Mouse (Mus musculus): Measurements from ENCODE around the gene Srms. TPM values are rescaled to one million over a fixed set of nuclear protein-coding genes. Genes with fewer than 3 reads are reported as not detected.

The Srms gene
- polyA plus RNA-seq, 1 experiment from 2014 or later: 0.15 TPM

- peaks cover 13% of the 10 kb centered on the region for H3K4me1 ChIP-seq
- 0 out of 2 replicates have a peak overlapping the region, but pooled peaks have one; percentile 11 for H3K9ac ChIP-seq (replicated peaks)
- no peak for ATAC-seq (ENCODE audit: low FRiP score, low read depth)
- H3K27ac ChIP-seq (replicated peaks): peak overlapping the region; percentile 93; the same call in 1 of the 2 replicates
- H3K4me2 ChIP-seq (replicated peaks): peak overlapping the region; percentile 64
- H3K27me3 ChIP-seq: peaks cover 8% of the 10 kb centered on the region; the same call in 1 of the 2 replicates
- peak overlapping the region; percentile 72 for H3K4me3 ChIP-seq
- 68% methylated on average over 2 of the region's 2 CpGs for WGBS
- peaks cover 14% of the 10 kb centered on the region; the same call in 1 of the 2 replicates for H3K36me3 ChIP-seq
- H3K9me3 ChIP-seq: no peaks in the 10 kb centered on the region
Measured at GRCm38 (mm10) chr2:181188681-181189080, 24.3 kb downstream of the Srms start.

- H3K9ac ChIP-seq (replicated peaks): peak within 1 kb of the TSS; percentile 93
- H3K27me3 ChIP-seq: peaks cover 8% of the 10 kb centered on the region; the same call in 1 of the 2 replicates
- WGBS: under 1% methylated on average over 56 of the region's 64 CpGs
- peaks cover 13% of the 10 kb centered on the region for H3K4me1 ChIP-seq
- H3K9me3 ChIP-seq: no peaks in the 10 kb centered on the region
- ATAC-seq (ENCODE audit: low FRiP score, low read depth): peak; percentile 91
- peak within 1 kb of the TSS; percentile 93 for H3K27ac ChIP-seq (replicated peaks)
- peak within 1 kb of the TSS; percentile 72 for H3K4me3 ChIP-seq
- peak within 1 kb of the TSS; percentile 64 for H3K4me2 ChIP-seq (replicated peaks)
- peaks cover 14% of the 10 kb centered on the region; the same call in 1 of the 2 replicates for H3K36me3 ChIP-seq
Measured at GRCm38 (mm10) chr2:181187121-181188000, 25.6 kb downstream of the Srms start, which contains the start of gene Ppdpf. Gene Ppdpf, plus strand, starts transcription at chr2:181187247.

- Histone ChIP-seq H3K4me2 (replicated peaks) (peak overlapping the region; percentile 64), H3K9me3 (no peaks in the 10 kb centered on the region), H3K27me3 (peaks cover 8% of the 10 kb centered on the region; the same call in 1 of the 2 replicates), H3K4me1 (peaks cover 13% of the 10 kb centered on the region), H3K9ac (replicated peaks) (peak overlapping the region; percentile 93), H3K27ac (replicated peaks) (peak overlapping the region; percentile 93), H3K36me3 (peaks cover 14% of the 10 kb centered on the region; the same call in 1 of the 2 replicates), H3K4me3 (peak overlapping the region; percentile 72)
- under 1% methylated on average over 14 of the region's 14 CpGs for WGBS
- ATAC-seq (ENCODE audit: low FRiP score, low read depth): peak; percentile 73
Measured at GRCm38 (mm10) chr2:181186635-181187034, 26.4 kb downstream of the Srms start.

DNA sequence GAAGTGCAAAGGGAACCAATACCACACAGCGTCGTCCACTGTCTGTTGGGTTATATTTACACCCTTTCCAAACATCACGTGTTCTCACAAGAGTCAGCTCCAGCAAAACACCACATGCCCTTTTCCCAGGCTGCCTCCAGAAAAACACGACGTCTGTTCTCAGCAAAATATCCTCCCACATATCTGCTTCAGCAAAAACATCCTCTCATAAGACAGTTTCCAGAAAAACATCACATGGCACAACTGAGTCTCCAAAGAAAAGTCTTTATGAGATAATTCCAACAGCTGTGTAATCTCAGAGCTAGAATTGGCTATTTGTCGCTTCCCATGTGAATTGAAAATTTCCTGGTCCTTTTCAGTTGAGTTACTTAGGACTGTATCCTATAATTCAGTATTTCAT is 32.1 kb downstream of the Srms start:
- H3K36me3 ChIP-seq: no peaks in the 10 kb centered on the region
- H3K27me3 ChIP-seq: peaks cover 8% of the 10 kb centered on the region; the same call in 1 of the 2 replicates
- H3K9ac ChIP-seq (replicated peaks): no peak overlapping the region
- H3K27ac ChIP-seq (replicated peaks): no peak overlapping the region
- no peaks in the 10 kb centered on the region for H3K9me3 ChIP-seq
- H3K4me3 ChIP-seq: no peak overlapping the region
- no peak overlapping the region for H3K4me2 ChIP-seq (replicated peaks)
- H3K4me1 ChIP-seq: no peaks in the 10 kb centered on the region
- ATAC-seq (ENCODE audit: low FRiP score, low read depth): no peak
- 79% methylated on average over 6 of the region's 6 CpGs for WGBS

- no peaks in the 10 kb centered on the region for H3K4me1 ChIP-seq
- no peak overlapping the region for H3K27ac ChIP-seq (replicated peaks)
- 87% methylated on average over 5 of the region's 5 CpGs for WGBS
- no peak overlapping the region for H3K4me2 ChIP-seq (replicated peaks)
- H3K4me3 ChIP-seq: no peak overlapping the region
- ATAC-seq (ENCODE audit: low FRiP score, low read depth): no peak
- H3K36me3 ChIP-seq: no peaks in the 10 kb centered on the region
- H3K9ac ChIP-seq (replicated peaks): no peak overlapping the region
- no peaks in the 10 kb centered on the region for H3K27me3 ChIP-seq
- H3K9me3 ChIP-seq: no peaks in the 10 kb centered on the region
Measured at GRCm38 (mm10) chr2:181178471-181178870, 34.5 kb downstream of the Srms start.

DNA sequence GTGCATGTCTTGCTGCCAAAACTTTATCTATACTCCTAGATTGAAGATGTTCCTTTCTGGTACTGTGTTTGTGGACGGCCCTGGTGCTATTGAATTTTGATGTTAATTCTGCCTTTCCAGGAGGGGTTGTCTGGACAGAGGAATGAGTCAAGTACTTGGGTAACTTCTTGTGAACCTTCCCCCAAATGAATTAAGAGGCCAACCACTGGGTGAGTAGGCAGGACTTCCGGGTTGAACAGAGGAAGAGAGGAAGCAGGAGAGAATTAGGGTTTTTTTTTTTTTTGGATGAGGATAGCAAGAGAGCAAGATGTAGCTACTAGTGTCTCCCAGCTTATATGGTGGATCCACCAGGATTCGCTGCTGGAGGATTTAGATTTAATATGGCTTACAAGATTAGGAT is 35.0 kb downstream of the Srms start:
- no peaks in the 10 kb centered on the region for H3K9me3 ChIP-seq
- 79% methylated on average over 3 of the region's 3 CpGs for WGBS
- no peak overlapping the region for H3K4me2 ChIP-seq (replicated peaks)
- H3K27ac ChIP-seq (replicated peaks): no peak overlapping the region
- no peak for ATAC-seq (ENCODE audit: low FRiP score, low read depth)
- H3K27me3 ChIP-seq: no peaks in the 10 kb centered on the region
- H3K36me3 ChIP-seq: no peaks in the 10 kb centered on the region
- H3K9ac ChIP-seq (replicated peaks): no peak overlapping the region
- no peaks in the 10 kb centered on the region for H3K4me1 ChIP-seq
- H3K4me3 ChIP-seq: no peak overlapping the region

DNA sequence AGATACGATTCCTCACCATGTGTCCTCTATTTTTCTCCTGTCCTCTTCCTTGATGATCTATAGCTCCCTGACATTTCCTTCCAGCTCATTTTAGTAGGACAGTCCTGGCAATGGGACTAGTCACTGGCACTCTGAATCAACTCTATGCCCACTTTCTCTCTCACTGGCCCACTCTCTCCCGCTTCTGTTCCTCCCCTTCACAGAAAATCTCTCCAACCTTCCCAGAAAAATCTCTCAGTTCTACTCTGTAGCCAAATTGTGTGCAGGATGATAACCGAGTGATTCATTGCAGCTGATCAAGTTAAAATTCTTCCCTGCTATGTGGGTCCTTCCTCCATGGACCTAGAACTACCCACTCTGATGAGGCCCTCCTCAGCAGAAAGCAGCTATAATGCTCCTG is 38.3 kb downstream of the Srms start:
- H3K27me3 ChIP-seq: no peaks in the 10 kb centered on the region
- no peak overlapping the region for H3K9ac ChIP-seq (replicated peaks)
- 93% methylated on average over 3 of the region's 3 CpGs for WGBS
- ATAC-seq (ENCODE audit: low FRiP score, low read depth): no peak
- H3K9me3 ChIP-seq: no peaks in the 10 kb centered on the region
- H3K36me3 ChIP-seq: no peaks in the 10 kb centered on the region
- no peaks in the 10 kb centered on the region for H3K4me1 ChIP-seq
- no peak overlapping the region for H3K27ac ChIP-seq (replicated peaks)
- no peak overlapping the region for H3K4me2 ChIP-seq (replicated peaks)
- H3K4me3 ChIP-seq: no peak overlapping the region

DNA sequence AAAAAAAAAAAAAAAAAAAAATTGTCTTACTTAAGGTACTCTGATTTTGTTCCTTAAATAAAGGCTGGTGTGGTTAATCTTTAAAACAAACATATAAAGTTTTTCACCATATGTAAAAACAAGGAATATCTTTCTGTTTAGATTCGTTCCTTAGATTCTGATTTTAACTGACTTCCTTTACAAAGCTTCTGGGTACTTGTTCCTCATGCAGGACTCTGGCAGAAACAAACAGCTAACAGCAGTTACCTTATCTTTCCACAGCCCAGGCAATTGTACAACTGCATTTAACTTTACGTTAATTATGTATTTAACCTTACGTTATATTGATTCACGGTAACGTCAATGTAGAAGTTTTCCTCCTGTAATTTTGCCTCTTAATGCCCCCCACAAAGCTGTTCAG is 46.5 kb downstream of the Srms start:
- Histone ChIP-seq H3K4me1 (no peaks in the 10 kb centered on the region), H3K27ac (replicated peaks) (no peak overlapping the region), H3K4me2 (replicated peaks) (no peak overlapping the region), H3K9me3 (no peaks in the 10 kb centered on the region), H3K9ac (replicated peaks) (no peak overlapping the region), H3K36me3 (no peaks in the 10 kb centered on the region), H3K27me3 (no peaks in the 10 kb centered on the region; the same call in 1 of the 2 replicates), H3K4me3 (no peak overlapping the region)
- 91% methylated on average over 5 of the region's 5 CpGs for WGBS
- ATAC-seq (ENCODE audit: low FRiP score, low read depth): no peak

GRCm38 (mm10) chr2:181160821-181161220 is 52.2 kb downstream of the Srms start:
- WGBS: 76% methylated on average over 4 of the region's 4 CpGs

DNA sequence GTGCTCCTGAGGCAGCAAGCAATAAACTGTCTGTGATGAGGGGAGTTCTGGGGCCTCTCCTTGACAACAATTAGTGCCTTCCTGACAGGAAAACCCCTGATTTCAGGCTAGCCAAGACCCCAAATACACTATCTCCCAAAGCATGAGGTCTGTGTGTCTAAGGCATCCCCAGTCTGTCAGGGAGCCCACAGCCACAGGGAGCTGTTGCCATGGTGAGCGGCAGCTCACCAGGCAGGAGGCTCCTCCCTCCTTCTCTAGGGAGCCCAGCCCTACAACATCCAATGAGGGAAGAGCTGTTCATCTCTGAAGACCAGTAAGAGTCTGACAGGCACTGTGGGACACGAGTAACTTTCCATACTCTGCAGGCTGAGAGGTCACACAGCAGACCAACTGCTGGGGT is 53.2 kb downstream of the Srms start:
- H3K4me2 ChIP-seq (replicated peaks): peak overlapping the region; percentile 14; the same call in 1 of the 2 replicates
- no peak overlapping the region for H3K4me3 ChIP-seq
- H3K9me3 ChIP-seq: no peaks in the 10 kb centered on the region
- H3K27ac ChIP-seq (replicated peaks): peak overlapping the region; percentile 50
- H3K36me3 ChIP-seq: no peaks in the 10 kb centered on the region
- ATAC-seq (ENCODE audit: low FRiP score, low read depth): peak; percentile 87
- peaks cover 30% of the 10 kb centered on the region for H3K4me1 ChIP-seq
- H3K9ac ChIP-seq (replicated peaks): no peak overlapping the region
- WGBS: 0% methylated on average over 2 of the region's 2 CpGs
- H3K27me3 ChIP-seq: peaks cover 35% of the 10 kb centered on the region

More at GRCm38 (mm10) chr2:181160821-181161220, 52.2 kb downstream of the Srms start:
- no peak overlapping the region for H3K4me3 ChIP-seq
- no peak for ATAC-seq (ENCODE audit: low FRiP score, low read depth)
- H3K36me3 ChIP-seq: no peaks in the 10 kb centered on the region
- H3K9ac ChIP-seq (replicated peaks): no peak overlapping the region
- H3K4me2 ChIP-seq (replicated peaks): no peak overlapping the region
- no peak overlapping the region for H3K27ac ChIP-seq (replicated peaks)
- H3K9me3 ChIP-seq: no peaks in the 10 kb centered on the region
- peaks cover 24% of the 10 kb centered on the region for H3K27me3 ChIP-seq
- H3K4me1 ChIP-seq: peaks cover 29% of the 10 kb centered on the region

DNA sequence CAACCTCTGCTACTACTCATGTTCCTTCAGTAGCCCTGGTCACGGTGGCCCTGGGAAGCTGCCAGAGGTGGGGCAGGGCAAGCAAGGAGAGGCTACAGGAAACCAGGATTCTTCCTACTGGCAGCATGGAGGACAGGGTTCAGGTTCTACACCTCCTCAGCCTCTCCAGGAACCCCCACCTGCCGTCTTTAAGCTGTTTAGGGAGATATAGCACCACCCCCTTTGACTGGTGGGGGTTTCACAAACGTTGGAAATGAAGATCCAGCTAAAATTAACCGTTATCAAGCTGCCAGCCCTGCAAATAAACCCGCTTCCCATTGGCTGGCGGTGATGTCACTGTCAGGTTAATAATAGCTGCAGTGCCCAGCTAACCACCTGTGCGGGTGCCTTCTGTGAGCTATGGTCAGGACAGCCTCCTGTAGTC is 53.9 kb downstream of the Srms start:
- Histone ChIP-seq H3K4me2 (replicated peaks) (no peak overlapping the region), H3K27ac (replicated peaks) (peak overlapping the region; percentile 50), H3K4me1 (peaks cover 30% of the 10 kb centered on the region), H3K27me3 (peaks cover 38% of the 10 kb centered on the region), H3K4me3 (no peak overlapping the region), H3K36me3 (no peaks in the 10 kb centered on the region), H3K9ac (replicated peaks) (no peak overlapping the region), H3K9me3 (no peaks in the 10 kb centered on the region)
- no peak for ATAC-seq (ENCODE audit: low FRiP score, low read depth)
- WGBS: 59% methylated on average over 7 of the region's 7 CpGs

DNA sequence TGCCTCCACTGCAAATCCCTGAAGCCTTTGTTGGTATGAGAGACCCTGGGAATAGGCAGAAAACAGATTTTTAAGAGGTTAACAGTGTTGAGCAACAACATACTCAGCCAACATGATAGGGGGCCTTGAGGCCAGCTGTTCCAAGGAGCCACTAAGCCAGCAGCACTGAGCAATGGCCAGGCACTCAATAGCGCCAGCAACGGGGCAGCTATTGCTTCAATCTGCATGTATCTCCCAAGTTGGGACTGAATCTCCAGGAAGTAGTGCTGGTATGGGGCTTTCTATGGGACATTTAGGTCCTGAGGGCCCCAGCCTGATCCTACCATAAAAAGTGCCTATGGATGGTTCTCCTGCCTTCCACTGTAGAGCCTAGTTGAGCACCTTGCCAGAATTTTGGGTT is 54.5 kb downstream of the Srms start:
- Histone ChIP-seq H3K4me3 (no peak overlapping the region), H3K36me3 (no peaks in the 10 kb centered on the region), H3K4me2 (replicated peaks) (no peak overlapping the region), H3K9me3 (no peaks in the 10 kb centered on the region), H3K27ac (replicated peaks) (no peak overlapping the region), H3K9ac (replicated peaks) (no peak overlapping the region), H3K27me3 (peaks cover 38% of the 10 kb centered on the region), H3K4me1 (peaks cover 30% of the 10 kb centered on the region)
- WGBS: 83% methylated on average over 2 of the region's 2 CpGs
- no peak for ATAC-seq (ENCODE audit: low FRiP score, low read depth)
